Mouse (Mus musculus) frontal cortex, adult (tissue): ENCODE data around the gene She.

Experiments used
- ATAC-seq: cut with Nextera tagmentation; 2 replicates; pipeline ENCODE4 v1.9.2; 2017; ENCODE audit warnings: mild to moderate bottlenecking, moderate library complexity, mixed read lengths; ENCODE audit not compliant: low TSS enrichment

She gene

GRCm38 (mm10) chr3:89885766-89886165, 54.6 kb downstream of the She start:
- ATAC-seq = no peak

- no peak for ATAC-seq
These were observed 56.5 kb downstream of the She start for GRCm38 (mm10) chr3:89887582-89888230.

GRCm38 (mm10) chr3:89889841-89890430, 58.8 kb downstream of the She start:
- no peak for ATAC-seq

- ATAC-seq = no peak
These were observed 60.5 kb downstream of the She start for GRCm38 (mm10) chr3:89891696-89892095.

- ATAC-seq = no peak
These were observed 61.4 kb downstream of the She start for GRCm38 (mm10) chr3:89892517-89893106.

- no peak for ATAC-seq
These were observed 65.4 kb downstream of the She start for GRCm38 (mm10) chr3:89896571-89896970.

GRCm38 (mm10) chr3:89897204-89897796, 66.1 kb downstream of the She start:
- no peak for ATAC-seq

GRCm38 (mm10) chr3:89898011-89898410, 66.8 kb downstream of the She start:
- no peak for ATAC-seq

GRCm38 (mm10) chr3:89898870-89899510, 67.8 kb downstream of the She start:
- no peak for ATAC-seq

GRCm38 (mm10) chr3:89899511-89899908, 68.3 kb downstream of the She start:
- no peak for ATAC-seq

GRCm38 (mm10) chr3:89907846-89908245, 76.7 kb downstream of the She start:
- ATAC-seq = no peak
